Comparison of ENCODE assay signal across 8 mouse cellular contexts in genomic region chr10:127261706-127262547, GRCm38 (mm10). TPM values are rescaled to one million over a fixed set of nuclear protein-coding genes. Genes with fewer than 3 reads are reported as not detected.
DNase-seq lines count a peak whose midpoint lies in the region; ATAC-seq and TF ChIP-seq lines count a peak whose summit lies in the region.

No protein-coding gene starts in this region.

- peak overlapping the region; percentile 64 for H3K9ac ChIP-seq in limb, embryonic 13.5 days
- no peak overlapping the region for H3K9ac ChIP-seq in stomach, postnatal 0 days (ENCODE audit: low read length)

- H3K27ac ChIP-seq in testis, adult 2 months (ENCODE audit: control insufficient read depth, insufficient read depth, low read depth, low read length), result no peak overlapping the region
- H3K27ac ChIP-seq in limb, embryonic 13.5 days, result 0 out of 2 replicates have a peak overlapping the region, but pooled peaks have one; percentile 2
- no peak overlapping the region for H3K27ac ChIP-seq in stomach, postnatal 0 days (replicated peaks)

- H3K4me3 ChIP-seq in testis, adult 2 months (ENCODE audit: control insufficient read depth, low read depth, low read length), result peak overlapping the region; percentile 75; the same call in 1 of the 2 replicates
- peak overlapping the region; percentile 56 for H3K4me3 ChIP-seq in limb, embryonic 13.5 days
- no peak overlapping the region for H3K4me3 ChIP-seq in stomach, postnatal 0 days (ENCODE audit: low read depth, low read length)

- TF ChIP-seq EP300 in stomach, postnatal 0 days (optimal IDR thresholded peaks at IDR 0.05), result no peak

- peak; percentile 38 to 54 for DNase-seq in cerebellum, adult 18-20 months
- DNase-seq in cerebellum, adult 8-10 months, result no peak
- DNase-seq in testis, postnatal 10 days (ENCODE audit: low spot score), result no peak
- DNase-seq in stomach, postnatal 0 days (ENCODE audit: low spot score), result no peak
- DNase-seq in thymus, postnatal 4 days, result no peak

- peaks cover 11% of the 10 kb centered on the region for H3K4me1 ChIP-seq in testis, adult 2 months (ENCODE audit: control insufficient read depth, insufficient read depth, low read length)
- peaks cover 13% of the 10 kb centered on the region for H3K4me1 ChIP-seq in limb, embryonic 13.5 days
- peaks cover 2% of the 10 kb centered on the region; the same call in 1 of the 2 replicates for H3K4me1 ChIP-seq in stomach, postnatal 0 days (replicated peaks; ENCODE audit: control insufficient read depth, insufficient read depth)

- no peaks in the 10 kb centered on the region for H3K36me3 ChIP-seq in testis, adult 2 months (ENCODE audit: control insufficient read depth, insufficient read depth, low read length)
- H3K36me3 ChIP-seq in limb, embryonic 13.5 days, result no peaks in the 10 kb centered on the region
- H3K36me3 ChIP-seq in stomach, postnatal 0 days (ENCODE audit: control insufficient read depth, insufficient read depth, low read length), result no peaks in the 10 kb centered on the region

- 69% methylated on average over 15 of the region's 15 CpGs for WGBS in limb, embryonic 13.5 days
- 67% methylated on average over 15 of the region's 15 CpGs for WGBS in stomach, postnatal 0 days

- H3K4me2 ChIP-seq in limb, embryonic 13.5 days (replicated peaks), result peak overlapping the region; percentile 89
- peak overlapping the region; percentile 77; the same call in 1 of the 2 replicates for H3K4me2 ChIP-seq in stomach, postnatal 0 days (replicated peaks; ENCODE audit: low read depth)

- no peak for TF ChIP-seq POLR2A in testis, adult 2 months (IDR thresholded peaks at IDR 0.05; ENCODE audit: control insufficient read depth, low read depth, low read length)

- ATAC-seq in limb, embryonic 13.5 days (ENCODE audit: low FRiP score, low read depth), result no peak
- no peak for ATAC-seq in stomach, postnatal 0 days (ENCODE audit: low FRiP score, low TSS enrichment)
- ATAC-seq in activated CD4-positive, CD25-positive, alpha-beta regulatory T cell, adult 4 months, result no peak

- no peaks in the 10 kb centered on the region; the same call in 1 of the 2 replicates for H3K27me3 ChIP-seq in testis, adult 2 months (ENCODE audit: control insufficient read depth, insufficient read depth, low read length)
- H3K27me3 ChIP-seq in limb, embryonic 13.5 days, result peaks cover 37% of the 10 kb centered on the region
- H3K27me3 ChIP-seq in stomach, postnatal 0 days (ENCODE audit: control insufficient read depth, insufficient read depth, low read length), result no peaks in the 10 kb centered on the region

- H3K9me3 ChIP-seq in limb, embryonic 13.5 days, result no peaks in the 10 kb centered on the region
- no peaks in the 10 kb centered on the region for H3K9me3 ChIP-seq in stomach, postnatal 0 days (ENCODE audit: control insufficient read depth, low read length)

- no peak for TF ChIP-seq CTCF in testis, adult 2 months (IDR thresholded peaks at IDR 0.05; ENCODE audit: control insufficient read depth, insufficient read depth, insufficient replicate concordance, low read depth, low read length)
- TF ChIP-seq CTCF in stomach, postnatal 0 days (IDR thresholded peaks at IDR 0.05; ENCODE audit: low read depth), result no peak

RNA-seq across cellular contexts. Expression of gene Kif5a, which starts 1.2 kb away (rescaled TPM):
- 3.3 and 3.9 TPM in 2 replicates for polyA plus RNA-seq in testis, adult 2 months (2012; rRNA removed)
- polyA plus RNA-seq in limb, embryonic 13.5 days (2015; fragmentation: Nextera tagmentation; extraction: Ambion mirVana), result 4.2 and 4.8 TPM in 2 replicates
- 2.2 and 2.3 TPM in 2 replicates for polyA plus RNA-seq in stomach, postnatal 0 days (2015; fragmentation: Nextera tagmentation; extraction: Ambion mirVana)
- under 1 TPM; 0.18 to 0.70 TPM for polyA plus RNA-seq in activated CD4-positive, CD25-positive, alpha-beta regulatory T cell, adult 4 months (2017; shearing (Covaris generic))

RNA-seq across cellular contexts. Expression of gene Dctn2, which starts 4.2 kb away (rescaled TPM):
- polyA plus RNA-seq in testis, adult 2 months (2012; rRNA removed), result 391 and 429 TPM in 2 replicates
- polyA plus RNA-seq in limb, embryonic 13.5 days (2015; fragmentation: Nextera tagmentation; extraction: Ambion mirVana), result 188 and 192 TPM in 2 replicates
- 134 and 147 TPM in 2 replicates for polyA plus RNA-seq in stomach, postnatal 0 days (2015; fragmentation: Nextera tagmentation; extraction: Ambion mirVana)
- polyA plus RNA-seq in activated CD4-positive, CD25-positive, alpha-beta regulatory T cell, adult 4 months (2017; shearing (Covaris generic)), result 10 to 100 TPM; 55.4 to 60.6 TPM

RNA-seq across cellular contexts. Expression of gene Mbd6, which starts 26.9 kb away (rescaled TPM):
- polyA plus RNA-seq in testis, adult 2 months (2012; rRNA removed), result 61.3 and 74.1 TPM in 2 replicates
- polyA plus RNA-seq in limb, embryonic 13.5 days (2015; fragmentation: Nextera tagmentation; extraction: Ambion mirVana), result 15.0 and 16.7 TPM in 2 replicates
- polyA plus RNA-seq in stomach, postnatal 0 days (2015; fragmentation: Nextera tagmentation; extraction: Ambion mirVana), result 8.5 and 8.9 TPM in 2 replicates
- 10 to 100 TPM in 1 of 2 experiments, 1 to 10 TPM in 1; 4.0 to 10.6 TPM for polyA plus RNA-seq in activated CD4-positive, CD25-positive, alpha-beta regulatory T cell, adult 4 months (2017; shearing (Covaris generic))

RNA-seq across cellular contexts. Expression of gene Mars, which starts 49.7 kb away (rescaled TPM):
- polyA plus RNA-seq in testis, adult 2 months (2012; rRNA removed), result 32.4 and 36.7 TPM in 2 replicates
- polyA plus RNA-seq in limb, embryonic 13.5 days (2015; fragmentation: Nextera tagmentation; extraction: Ambion mirVana), result 118 and 122 TPM in 2 replicates
- 66.6 and 70.4 TPM in 2 replicates for polyA plus RNA-seq in stomach, postnatal 0 days (2015; fragmentation: Nextera tagmentation; extraction: Ambion mirVana)
- 10 to 100 TPM; 21.6 to 21.9 TPM for polyA plus RNA-seq in activated CD4-positive, CD25-positive, alpha-beta regulatory T cell, adult 4 months (2017; shearing (Covaris generic))

RNA-seq across cellular contexts. Expression of gene Pip4k2c, which starts 50.5 kb away (rescaled TPM):
- polyA plus RNA-seq in testis, adult 2 months (2012; rRNA removed), result 14.0 and 16.2 TPM in 2 replicates
- polyA plus RNA-seq in limb, embryonic 13.5 days (2015; fragmentation: Nextera tagmentation; extraction: Ambion mirVana), result 27.6 and 29.1 TPM in 2 replicates
- 23.2 and 26.0 TPM in 2 replicates for polyA plus RNA-seq in stomach, postnatal 0 days (2015; fragmentation: Nextera tagmentation; extraction: Ambion mirVana)
- 10 to 100 TPM; 24.2 to 27.8 TPM for polyA plus RNA-seq in activated CD4-positive, CD25-positive, alpha-beta regulatory T cell, adult 4 months (2017; shearing (Covaris generic))

Comparison
In these comparisons a context has a peak if more than half of its experiments do, and no peak if none do; other contexts are left out.
1. DNase-seq: peak in cerebellum, adult 18-20 months (2 of 2); none in cerebellum, adult 8-10 months (single experiment), testis, postnatal 10 days (single experiment), stomach, postnatal 0 days (single experiment) and thymus, postnatal 4 days (single experiment).